Comparison of ENCODE assay signal across 8 mouse cellular contexts in the genomic region with DNA sequence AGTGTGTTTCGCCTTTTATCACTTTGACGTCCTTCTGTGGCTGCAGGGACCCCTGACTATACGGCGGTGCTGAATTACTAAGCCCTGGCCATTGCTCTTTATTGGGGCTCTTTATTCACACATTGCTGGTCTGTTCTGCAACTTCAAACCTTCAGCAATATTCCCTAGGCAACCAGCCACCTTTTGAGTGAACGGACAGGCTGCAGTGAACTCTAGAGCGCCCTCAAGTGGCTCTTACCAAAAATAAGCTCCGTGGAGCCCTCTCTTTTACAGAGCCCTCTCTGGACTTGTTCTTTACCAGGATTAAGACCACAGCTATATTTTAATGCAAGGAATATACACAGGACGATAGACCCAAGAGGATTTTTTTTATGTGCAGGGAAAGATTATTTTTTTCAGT.
DNase-seq lines count a peak whose midpoint lies in the region; ATAC-seq and TF ChIP-seq lines count a peak whose summit lies in the region.

No protein-coding gene starts in this region.

- no peak overlapping the region for H3K4me2 ChIP-seq in kidney, embryonic 15.5 days

- peak; percentile 55 for TF ChIP-seq CTCF in kidney, adult 2 months (conservative IDR thresholded peaks at IDR 0.05; ENCODE audit: insufficient read depth, insufficient read length, low read depth, low read length)
- TF ChIP-seq CTCF in cerebellum, adult 2 months (IDR thresholded peaks at IDR 0.05; ENCODE audit: borderline replicate concordance, insufficient read depth, low read depth, low read length): no peak

- no peaks in the 10 kb centered on the region for H3K4me1 ChIP-seq in kidney, adult 2 months (ENCODE audit: control insufficient read depth, insufficient read depth, low read length)
- H3K4me1 ChIP-seq in kidney, embryonic 15.5 days: 0 out of 2 replicates have a peak, but pooled peaks cover 5% of the 10 kb centered on the region
- no peaks in the 10 kb centered on the region for H3K4me1 ChIP-seq in cerebellum, adult 2 months (ENCODE audit: control insufficient read depth, insufficient read depth, low read length)

- DNase-seq in kidney, adult 2 months: peak; percentile 51
- peak; percentile 7 for DNase-seq in adrenal gland, postnatal 25 days
- DNase-seq in gastrocnemius, postnatal 10 days: peak; percentile 12
- DNase-seq in layer of hippocampus, postnatal 25 days (ENCODE audit: extremely low spot score in 1 of 2, low spot score in 1 of 2): peak; percentile 6 to 7
- peak; percentile 29 to 32 for DNase-seq in right cerebral cortex, postnatal 10 days (ENCODE audit: low spot score in 2 of 2)
- DNase-seq in cerebellum, adult 2 months: no peak

- H3K36me3 ChIP-seq in kidney, adult 2 months (ENCODE audit: control insufficient read depth, insufficient read depth, low read length): no peaks in the 10 kb centered on the region
- H3K36me3 ChIP-seq in kidney, embryonic 15.5 days: no peaks in the 10 kb centered on the region

- no peaks in the 10 kb centered on the region for H3K9me3 ChIP-seq in kidney, embryonic 15.5 days (replicated peaks)

- H3K9ac ChIP-seq in kidney, embryonic 15.5 days: no peak overlapping the region

- ATAC-seq in kidney, embryonic 15.5 days (replicated peaks; ENCODE audit: low FRiP score): no peak
- no peak for ATAC-seq in cerebellum, adult (ENCODE audit: insufficient number of reproducible peaks, low FRiP score, low TSS enrichment)

- H3K27me3 ChIP-seq in kidney, adult 2 months (replicated peaks; ENCODE audit: control insufficient read depth, insufficient read depth, low read length): no peaks in the 10 kb centered on the region
- no peaks in the 10 kb centered on the region for H3K27me3 ChIP-seq in kidney, embryonic 15.5 days
- H3K27me3 ChIP-seq in cerebellum, adult 2 months (ENCODE audit: control insufficient read depth, insufficient read depth, low read length): no peaks in the 10 kb centered on the region

- TF ChIP-seq POLR2A in kidney, adult 2 months (IDR thresholded peaks at IDR 0.05; ENCODE audit: low read depth, low read length): no peak
- no peak for TF ChIP-seq POLR2A in cerebellum, adult 2 months (IDR thresholded peaks at IDR 0.05; ENCODE audit: borderline replicate concordance, insufficient read depth, low read length)

- H3K4me3 ChIP-seq in kidney, adult 2 months (ENCODE audit: insufficient read depth, low read depth, low read length): no peak overlapping the region
- H3K4me3 ChIP-seq in kidney, embryonic 15.5 days (replicated peaks): no peak overlapping the region
- H3K4me3 ChIP-seq in cerebellum, adult 2 months (replicated peaks; ENCODE audit: insufficient read depth, low read depth, low read length): no peak overlapping the region

- no peak overlapping the region for H3K27ac ChIP-seq in kidney, adult 2 months (ENCODE audit: insufficient read depth, low read depth, low read length)
- H3K27ac ChIP-seq in kidney, embryonic 15.5 days: no peak overlapping the region
- no peak overlapping the region for H3K27ac ChIP-seq in cerebellum, adult 2 months (ENCODE audit: insufficient read depth, low read length)

- WGBS in kidney, adult 2 months: 24% methylated on average over 8 of the region's 8 CpGs
- WGBS in kidney, embryonic 15.5 days: 20% methylated on average over 8 of the region's 8 CpGs
- 36% methylated on average over 8 of the region's 8 CpGs for WGBS in cerebellum, adult 2 months

Comparison
In these comparisons a context has a peak if more than half of its experiments do, and no peak if none do; other contexts are left out.
1. DNase-seq: peak in kidney, adult 2 months (single experiment), adrenal gland, postnatal 25 days (single experiment), gastrocnemius, postnatal 10 days (single experiment), layer of hippocampus, postnatal 25 days (2 of 2) and right cerebral cortex, postnatal 10 days (2 of 2); none in cerebellum, adult 2 months (0 of 2).